Mouse (Mus musculus): ENCODE measurements around the gene Snrpg.
"Not testable (repeated sequence)": the region's sequence is repeated elsewhere in the genome, so short reads cannot be mapped to it uniquely, and the experiment has no call there.

Gene Snrpg

GRCm38 (mm10) chr6:86366853-86367249, 4.3 kb upstream of the Snrpg start:
- no peak for DNase-seq (ENCODE audit: low read depth, low spot score)

- no peak for DNase-seq (ENCODE audit: low read depth, low spot score)
Observed at GRCm38 (mm10) chr6:86368479-86368878, 2.6 kb upstream of the Snrpg start.

- DNase-seq (ENCODE audit: low read depth, low spot score) = peak; percentile 51
Observed at GRCm38 (mm10) chr6:86370093-86370713, 901 bp upstream of the Snrpg start.

GRCm38 (mm10) chr6:86371340-86371911, 322 bp downstream of the Snrpg start:
- peak; percentile 98 for DNase-seq (ENCODE audit: low read depth, low spot score)

GRCm38 (mm10) chr6:86371950-86372516, 929 bp downstream of the Snrpg start:
- DNase-seq (ENCODE audit: low read depth, low spot score) = no peak

GRCm38 (mm10) chr6:86373556-86373955, 2.5 kb downstream of the Snrpg start:
- DNase-seq (ENCODE audit: low read depth, low spot score) = peak; percentile 41

GRCm38 (mm10) chr6:86378341-86378740, 7.2 kb downstream of the Snrpg start:
- DNase-seq (ENCODE audit: low read depth, low spot score) = no peak

GRCm38 (mm10) chr6:86380112-86380511, 9.0 kb downstream of the Snrpg start:
- not testable (repeated sequence) for DNase-seq (ENCODE audit: low read depth, low spot score)

GRCm38 (mm10) chr6:86382551-86382950, 11.4 kb downstream of the Snrpg start:
- no peak for DNase-seq (ENCODE audit: low read depth, low spot score)

- peak; percentile 33 for DNase-seq (ENCODE audit: low read depth, low spot score)
Observed at GRCm38 (mm10) chr6:86383370-86383769, 12.3 kb downstream of the Snrpg start.

- DNase-seq (ENCODE audit: low read depth, low spot score) = no peak
Observed at GRCm38 (mm10) chr6:86384692-86385091, 13.6 kb downstream of the Snrpg start.

- no peak for DNase-seq (ENCODE audit: low read depth, low spot score)
Observed at GRCm38 (mm10) chr6:86385362-86386104, 14.4 kb downstream of the Snrpg start.

- no peak for DNase-seq (ENCODE audit: low read depth, low spot score)
Observed at GRCm38 (mm10) chr6:86387313-86387712, 16.2 kb downstream of the Snrpg start.

GRCm38 (mm10) chr6:86388461-86388860, 17.4 kb downstream of the Snrpg start:
- no peak for DNase-seq (ENCODE audit: low read depth, low spot score)

- DNase-seq (ENCODE audit: low read depth, low spot score) = no peak
Observed at GRCm38 (mm10) chr6:86391326-86391725, 20.2 kb downstream of the Snrpg start.

GRCm38 (mm10) chr6:86393187-86393586, 22.1 kb downstream of the Snrpg start:
- DNase-seq (ENCODE audit: low read depth, low spot score) = no peak

GRCm38 (mm10) chr6:86394078-86394720, 23.1 kb downstream of the Snrpg start:
- DNase-seq (ENCODE audit: low read depth, low spot score) = no peak

GRCm38 (mm10) chr6:86395021-86395420, 23.9 kb downstream of the Snrpg start:
- no peak for DNase-seq (ENCODE audit: low read depth, low spot score)

- DNase-seq (ENCODE audit: low read depth, low spot score) = no peak
Observed at GRCm38 (mm10) chr6:86395969-86396368, 24.9 kb downstream of the Snrpg start.

GRCm38 (mm10) chr6:86396581-86397256, 25.6 kb downstream of the Snrpg start, which contains the start of gene Pcyox1:
Gene Pcyox1 (minus strand): TSS chr6:86397154.
- DNase-seq (ENCODE audit: low read depth, low spot score) = peak; percentile 86

GRCm38 (mm10) chr6:86397257-86397980, 26.3 kb downstream of the Snrpg start:
- DNase-seq (ENCODE audit: low read depth, low spot score) = no peak
